Mouse (Mus musculus): ENCODE measurements around the gene Ssu2.

Gene Ssu2

DNA sequence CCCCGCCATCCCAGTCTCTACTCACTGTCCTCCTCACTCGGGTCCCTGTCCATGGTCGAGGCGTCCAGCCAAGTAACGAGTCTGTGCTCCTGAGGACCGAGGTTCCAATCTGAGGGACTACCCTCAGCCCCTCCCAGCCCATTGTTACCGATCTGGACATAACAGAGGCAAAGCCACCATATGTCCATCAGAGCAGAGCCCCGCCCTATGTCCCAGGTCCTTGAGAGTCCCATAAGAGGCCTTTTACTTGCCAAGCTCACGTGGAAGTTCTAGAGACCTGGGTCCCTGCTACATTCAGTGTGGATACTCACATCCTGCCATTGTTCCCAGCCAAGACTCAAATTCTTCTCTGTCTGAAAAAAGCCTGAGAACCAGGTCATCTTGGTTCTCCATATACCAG, at the start of gene Ssu2:
Gene Ssu2, minus strand, starts transcription at position 77 of the 400 bp plus-strand sequence.
- in situ Hi-C loops (cut with MseI, MboI), result no loop called here

DNA sequence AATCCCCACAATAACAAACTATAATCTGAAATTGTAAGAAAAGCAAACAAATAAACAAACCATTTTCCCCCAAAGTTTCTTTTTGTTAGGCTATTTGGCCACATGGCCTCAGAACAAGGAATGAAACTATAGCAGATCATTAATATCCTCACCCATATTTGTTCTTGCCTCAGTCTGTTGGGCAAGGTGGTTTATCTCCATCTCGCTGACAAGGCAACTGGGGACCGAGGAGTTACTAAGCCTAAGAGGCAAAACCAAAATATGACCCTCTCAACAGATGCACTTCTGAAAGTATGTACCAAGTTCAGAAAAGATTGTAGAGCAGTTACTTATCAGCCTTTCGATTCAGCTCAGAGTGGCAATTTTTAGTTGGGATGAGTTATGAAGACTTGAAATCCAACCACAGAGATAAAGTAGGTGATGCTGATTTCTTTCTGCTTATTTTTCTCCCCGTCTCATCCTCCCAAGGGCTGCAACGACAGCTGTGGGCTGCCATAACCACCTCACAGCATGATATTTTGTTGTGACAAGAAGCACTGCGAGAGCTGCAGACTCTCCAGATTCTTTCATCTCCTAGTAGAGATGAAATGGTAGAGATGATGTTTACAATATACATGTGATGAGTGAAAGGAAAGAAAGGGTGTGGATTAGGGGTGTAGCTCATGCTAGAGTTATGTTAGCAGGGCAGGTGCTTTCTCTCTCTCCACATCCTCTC, 38.4 kb upstream of the Ssu2 start:
- in situ Hi-C loops (cut with MseI, MboI), result no loop called here

DNA sequence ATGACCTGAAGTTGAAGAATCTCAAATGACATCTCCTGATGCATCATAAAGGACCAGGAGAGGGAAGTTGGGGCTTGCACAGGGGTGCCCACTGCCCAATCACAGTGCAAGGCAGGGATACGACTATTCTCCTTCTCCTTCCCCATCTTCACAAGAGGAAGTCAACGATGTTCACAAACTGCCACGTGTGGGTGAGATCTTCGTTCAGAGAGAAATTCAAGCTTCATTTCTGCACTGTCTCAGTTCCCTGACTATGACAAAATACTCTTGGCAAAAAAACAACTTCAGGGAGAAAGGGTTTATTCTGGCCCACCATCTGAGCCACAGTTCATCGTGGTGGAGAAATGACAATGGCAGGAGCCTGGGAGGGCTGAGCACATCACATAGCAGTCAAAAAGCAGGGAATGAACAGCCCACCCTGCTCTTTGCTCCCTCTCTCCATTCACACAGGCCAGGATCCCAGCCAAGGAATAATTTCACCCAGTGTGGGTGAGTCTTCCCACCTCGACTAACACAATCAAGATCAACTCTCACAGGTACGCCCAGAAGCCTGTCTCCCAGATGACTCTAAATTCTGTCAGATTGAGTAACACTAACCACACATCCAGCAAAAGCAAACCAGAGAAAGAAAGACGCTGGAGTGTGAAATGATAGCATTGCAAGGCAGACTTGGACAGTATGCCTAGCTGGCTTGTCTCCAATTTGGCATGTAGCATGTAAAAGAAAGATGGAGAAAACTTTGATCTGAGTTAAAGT, 36.1 kb upstream of the Ssu2 start:
- in situ Hi-C loops (cut with MseI, MboI), result no loop called here

DNA sequence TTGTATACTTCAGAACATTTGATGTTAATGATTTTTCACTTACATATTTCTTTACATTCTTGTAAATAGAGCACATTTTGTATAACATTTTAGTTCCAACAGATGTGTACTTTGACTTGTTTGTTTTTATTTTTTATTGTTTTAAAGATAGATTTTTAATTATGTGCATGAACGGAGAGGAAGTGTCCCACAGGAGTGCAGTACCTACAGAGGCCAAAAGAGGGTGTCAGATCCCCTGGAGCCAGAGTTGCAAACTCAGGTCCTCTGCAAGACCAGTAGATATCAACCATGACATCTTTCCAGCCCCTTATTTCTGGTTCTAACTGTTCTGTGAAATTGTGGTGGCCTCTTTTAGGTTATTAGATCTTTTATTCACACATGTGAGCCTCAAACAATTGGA, 33.1 kb upstream of the Ssu2 start:
- in situ Hi-C loops (cut with MseI, MboI), result no loop called here

DNA sequence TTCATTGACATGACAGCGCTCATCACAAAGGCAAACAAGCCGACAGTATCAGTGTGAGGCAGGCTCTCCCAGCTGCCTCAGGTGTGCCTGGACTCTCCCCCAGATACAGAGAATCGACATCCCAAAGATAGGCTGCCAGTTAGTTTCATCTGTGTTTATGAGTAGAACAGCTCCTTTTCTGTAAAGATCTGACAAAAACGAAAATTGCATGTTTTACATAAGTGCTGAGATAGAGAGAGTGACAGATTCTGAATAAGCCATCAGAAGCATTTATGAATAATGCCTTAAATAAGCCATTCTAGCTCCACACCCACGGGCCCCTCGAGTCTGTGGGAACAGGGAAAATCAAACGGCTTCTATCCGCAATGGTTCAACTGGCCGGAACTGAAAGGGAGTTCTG, 31.5 kb upstream of the Ssu2 start:
- in situ Hi-C loops (cut with MseI, MboI), result no loop called here

DNA sequence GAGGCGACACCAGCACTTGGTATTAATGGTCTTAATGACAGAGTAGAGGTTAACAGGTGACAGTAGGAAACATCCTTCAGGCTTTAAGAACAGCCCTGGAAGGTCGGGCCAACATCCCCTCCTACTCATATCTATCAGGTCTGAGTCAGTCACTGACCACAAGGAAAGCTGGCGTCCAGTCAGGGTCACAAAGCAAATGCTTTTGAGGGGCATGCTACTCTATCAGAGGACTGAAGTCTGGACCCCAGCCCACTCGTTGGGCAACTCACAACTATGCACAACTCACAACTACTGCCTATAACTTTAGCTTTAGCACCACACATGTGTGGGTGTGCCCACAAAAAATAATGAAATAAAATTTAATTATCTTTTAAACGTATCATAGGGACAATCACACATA, 16.3 kb upstream of the Ssu2 start:
- in situ Hi-C loops (cut with MseI, MboI), result loop anchor here in 1 of 2 experiments (10.0 kb wide), 1 partner anchor 81 kb away; the partner anchor contains the start of gene Oxtr

DNA sequence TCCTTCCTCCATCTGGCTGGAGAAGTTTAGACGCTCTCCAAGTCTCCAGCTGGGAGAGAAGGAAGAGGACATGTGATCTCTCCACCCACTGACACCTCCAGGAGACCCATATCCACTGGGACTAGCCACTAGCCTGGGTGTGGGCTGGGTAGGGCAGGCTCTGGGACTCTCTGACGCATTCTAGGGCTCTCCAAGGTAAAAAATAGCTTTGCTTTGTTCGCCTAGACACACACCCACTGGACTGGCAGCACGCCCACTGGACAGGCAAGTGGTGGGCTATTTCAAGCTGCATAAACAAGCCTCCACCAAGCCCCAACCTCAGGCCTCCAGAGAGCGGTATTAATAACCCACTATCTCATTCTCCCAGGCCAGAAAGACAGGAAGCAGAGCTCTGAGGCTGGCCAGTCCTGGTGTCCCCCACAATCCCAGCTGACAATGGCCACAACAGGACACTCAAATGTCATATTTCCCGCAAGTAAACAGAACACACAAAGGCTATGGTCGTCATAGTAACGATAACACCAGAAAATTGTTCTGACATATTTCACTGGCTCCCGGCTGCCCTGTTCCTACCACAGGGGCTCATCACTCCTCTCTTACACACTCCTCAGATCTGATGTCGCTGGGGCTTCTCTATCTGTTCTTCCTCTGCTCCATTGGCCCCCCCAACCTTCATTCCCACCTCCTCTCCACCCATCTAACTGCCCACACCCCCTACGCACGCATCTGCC, 14.3 kb upstream of the Ssu2 start:
- in situ Hi-C loops (cut with MseI, MboI), result loop anchor here in 1 of 2 experiments (10.0 kb wide), 1 partner anchor 83 kb away; the partner anchor contains the start of gene Oxtr

DNA sequence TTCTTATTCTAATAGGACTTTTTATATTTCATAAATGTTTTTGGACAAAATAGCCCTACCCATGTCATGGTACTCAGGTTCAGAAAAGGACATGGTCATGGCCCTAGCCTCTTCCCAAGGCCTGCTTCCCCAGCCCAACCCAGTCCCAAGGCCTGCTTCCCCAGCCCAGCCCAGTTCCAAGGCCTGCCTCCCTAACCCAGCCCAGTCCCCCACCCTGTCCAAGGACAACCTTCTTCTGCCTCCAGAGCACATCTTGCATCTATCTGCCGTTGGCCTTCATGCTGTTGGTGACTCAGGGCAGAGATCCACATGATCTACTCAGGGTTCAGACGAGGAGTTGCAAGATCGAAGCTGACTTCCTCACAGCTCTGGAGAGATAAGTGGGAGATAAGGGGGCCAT, 9.5 kb upstream of the Ssu2 start:
- in situ Hi-C loops (cut with MseI, MboI), result no loop called here

DNA sequence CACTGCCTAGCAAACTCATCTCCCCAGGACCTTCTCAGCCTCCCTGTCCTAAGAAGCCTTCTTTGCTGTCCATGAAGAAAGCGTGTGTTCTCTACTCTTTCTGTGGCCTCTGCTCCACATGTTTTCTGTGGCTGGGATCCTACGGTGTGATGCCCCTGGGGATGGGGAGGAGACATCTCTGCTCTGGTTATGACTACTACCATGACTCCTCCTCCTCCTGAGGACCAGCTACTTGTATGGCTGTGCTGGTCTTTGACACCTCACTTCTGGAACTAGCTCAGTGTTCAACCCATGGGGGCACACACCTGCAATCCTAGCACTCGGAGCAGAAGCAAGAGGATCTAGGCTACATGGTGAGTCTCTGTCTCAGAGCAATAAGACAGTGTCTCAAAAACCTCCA, 8.5 kb upstream of the Ssu2 start:
- in situ Hi-C loops (cut with MseI, MboI), result no loop called here

DNA sequence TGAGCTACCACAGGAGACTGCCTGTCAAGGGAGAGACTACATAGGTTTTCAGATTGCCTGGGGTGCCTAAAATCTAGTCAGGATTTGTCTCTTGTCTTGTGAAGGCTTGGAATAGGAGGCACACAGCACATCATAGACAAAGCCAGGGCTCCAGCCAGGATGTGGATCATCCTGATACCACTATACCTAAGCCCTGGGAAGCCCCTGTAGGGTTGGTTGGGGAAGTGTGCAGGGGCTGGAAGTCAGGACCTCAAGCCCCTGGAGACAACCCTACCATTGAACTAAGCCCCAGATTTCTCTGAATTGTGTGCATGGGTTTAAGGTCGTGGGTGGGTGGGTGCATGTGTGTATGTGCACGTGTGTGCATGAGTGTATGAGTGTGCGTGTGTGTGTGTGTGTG, 562 bp upstream of the Ssu2 start:
- in situ Hi-C loops (cut with MseI, MboI), result no loop called here

DNA sequence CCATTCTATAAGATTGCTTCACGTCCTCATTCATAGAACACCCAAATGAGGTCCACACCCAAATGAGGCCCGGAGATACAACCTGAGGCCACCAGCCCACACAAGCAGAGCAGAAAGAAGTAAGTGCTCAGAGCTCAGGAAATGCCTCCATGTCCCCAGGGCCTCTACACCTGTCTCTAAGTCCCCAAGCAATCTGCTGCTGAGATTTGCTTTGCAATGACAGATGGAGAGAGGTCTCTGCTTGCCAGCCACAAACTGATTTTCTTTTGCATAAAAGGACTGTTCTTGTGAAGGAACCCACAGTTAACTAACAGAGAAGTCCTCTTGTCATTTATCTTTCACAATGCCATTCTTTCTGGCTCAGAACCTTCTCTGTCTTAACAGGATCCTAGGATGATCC, 1.6 kb downstream of the Ssu2 start:
- in situ Hi-C loops (cut with MseI, MboI), result no loop called here

DNA sequence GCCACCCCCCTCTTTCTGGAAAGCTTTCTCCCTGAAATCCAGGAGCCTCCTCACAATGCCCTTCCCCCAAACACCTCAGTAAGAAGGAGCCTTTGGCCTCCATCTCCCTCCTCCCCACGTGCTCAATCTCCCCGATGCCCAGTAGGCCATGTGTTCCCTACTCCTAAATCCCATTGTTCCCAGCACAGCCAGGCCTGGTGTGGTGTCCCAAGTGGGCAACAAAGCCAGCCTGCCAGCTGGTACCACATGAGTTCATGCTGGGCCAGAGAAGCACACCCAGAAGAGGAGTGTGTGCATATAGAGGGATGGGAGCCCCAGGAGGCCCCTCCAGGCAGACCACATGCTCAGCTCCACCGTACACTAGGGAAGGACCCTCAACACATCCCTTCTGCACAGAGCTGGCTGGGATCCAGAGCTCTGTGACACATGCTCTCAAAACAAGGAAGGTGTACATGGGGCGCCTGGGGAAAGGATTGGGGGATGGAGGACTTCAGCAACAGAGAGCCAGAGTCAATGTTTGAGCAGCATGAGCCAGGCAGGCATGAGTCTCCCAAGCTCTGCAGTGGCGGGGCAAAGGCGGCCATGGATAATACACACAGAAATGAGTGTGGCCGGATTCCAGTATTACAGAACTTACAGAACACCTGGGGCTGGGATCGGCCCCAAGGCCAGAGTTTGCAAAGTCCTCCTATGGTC, 4.7 kb downstream of the Ssu2 start:
- in situ Hi-C loops (cut with MseI, MboI), result no loop called here

DNA sequence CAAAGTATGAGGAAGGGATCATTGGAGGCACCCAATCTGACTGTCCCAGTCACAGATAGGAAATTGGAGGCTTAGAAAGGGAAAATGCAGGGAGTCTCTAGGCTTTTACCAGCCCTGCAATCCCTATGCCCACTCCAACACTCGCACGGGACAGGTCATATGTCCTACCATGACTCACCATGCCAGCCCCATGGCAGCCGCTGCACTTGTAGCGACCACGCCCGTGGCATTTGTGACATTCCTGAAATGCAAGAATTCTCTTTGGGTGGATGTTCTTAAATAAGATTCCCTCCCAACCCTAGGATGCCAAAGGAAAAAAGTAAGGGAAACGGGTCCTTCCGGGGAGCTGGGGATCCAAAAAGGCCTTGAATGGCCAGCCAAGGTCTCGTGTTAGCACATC, 8.8 kb downstream of the Ssu2 start:
- in situ Hi-C loops (cut with MseI, MboI), result no loop called here

DNA sequence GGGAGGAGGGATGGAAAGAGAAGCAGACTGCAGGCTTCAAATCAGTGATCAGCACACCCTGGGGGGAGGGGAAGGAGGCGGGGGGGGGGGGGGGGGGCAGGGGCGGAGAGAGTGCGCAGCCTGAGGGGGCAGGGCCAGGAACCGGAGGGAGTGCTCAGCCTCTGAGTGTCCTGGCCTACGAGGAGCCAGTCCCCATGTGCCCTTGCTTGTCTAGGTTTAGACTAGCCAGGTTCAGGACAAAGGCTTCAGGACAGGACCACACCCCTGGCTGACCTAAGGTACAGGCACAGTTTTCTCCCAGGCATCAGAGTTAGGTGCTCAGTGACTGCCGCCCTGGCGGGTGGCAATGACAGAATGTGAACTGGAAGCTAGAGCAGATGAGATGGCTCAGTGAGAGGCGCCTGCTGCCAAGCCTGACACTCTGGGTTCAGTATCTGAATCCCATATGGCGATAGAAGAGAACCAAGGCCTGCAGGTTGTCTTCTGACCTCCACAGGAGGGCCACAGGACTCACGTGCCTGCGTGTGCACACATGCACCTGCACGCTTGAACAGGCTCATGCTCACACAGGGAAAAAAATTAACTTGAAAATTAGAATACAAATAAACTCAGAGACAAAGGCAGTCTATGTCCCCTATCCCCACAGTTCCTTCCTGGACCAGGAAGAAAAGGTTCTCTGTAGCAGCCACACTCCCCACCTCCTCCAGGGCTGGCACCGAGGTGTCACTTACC, 12.0 kb downstream of the Ssu2 start:
- in situ Hi-C loops (cut with MseI, MboI), result no loop called here

DNA sequence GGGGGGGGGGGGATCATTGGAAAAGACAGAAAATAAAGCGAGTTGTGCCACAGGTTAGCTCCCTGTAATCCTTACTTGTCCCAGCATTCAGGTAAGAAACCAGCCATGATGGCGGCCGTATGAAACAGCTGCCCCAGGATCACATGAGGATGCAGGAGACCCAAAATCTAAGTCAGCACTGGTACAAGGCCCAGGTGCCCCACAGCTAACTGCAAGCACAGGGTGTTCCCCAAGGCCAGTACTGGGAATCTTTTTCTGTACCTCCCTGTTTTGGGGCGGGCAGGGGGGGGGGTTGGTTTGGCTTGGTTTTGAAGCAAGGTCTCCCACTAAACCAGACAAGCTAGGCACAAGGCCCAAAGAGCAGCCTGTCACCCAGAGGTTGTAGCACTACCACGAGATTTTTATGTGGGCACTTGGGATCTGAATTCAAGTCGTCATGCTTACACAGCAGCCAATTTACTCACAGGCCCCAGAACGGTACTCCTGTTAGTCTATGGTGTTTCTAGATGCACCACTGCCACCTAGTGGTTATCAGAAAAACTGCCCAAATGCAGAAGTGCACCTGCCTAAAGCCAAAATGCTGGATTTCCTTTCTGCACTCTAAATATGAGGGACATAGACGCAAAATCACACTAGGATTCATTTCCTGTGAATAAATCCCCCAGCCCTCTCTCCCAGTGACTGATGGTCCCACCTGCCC, 13.8 kb downstream of the Ssu2 start:
- in situ Hi-C loops (cut with MseI, MboI), result no loop called here

DNA sequence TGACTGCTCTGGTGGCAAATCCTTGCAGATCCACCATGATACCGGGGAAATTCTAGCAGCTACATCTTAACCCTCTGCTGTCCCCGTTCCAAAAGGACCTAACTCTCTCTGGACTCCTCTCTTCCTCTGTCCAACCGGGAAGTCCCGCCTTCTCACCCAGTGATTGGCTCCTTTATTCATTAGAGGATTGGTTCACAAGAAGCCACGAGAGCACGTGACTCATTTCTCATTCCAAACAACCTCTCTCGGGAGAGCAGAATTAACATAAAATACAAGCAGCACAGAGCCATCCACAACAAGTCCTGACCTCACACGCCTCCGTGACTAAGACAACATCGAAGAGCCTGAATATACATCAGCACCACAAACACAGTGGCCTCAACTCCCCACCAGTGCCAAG, 22.5 kb downstream of the Ssu2 start:
- in situ Hi-C loops (cut with MseI, MboI), result no loop called here

DNA sequence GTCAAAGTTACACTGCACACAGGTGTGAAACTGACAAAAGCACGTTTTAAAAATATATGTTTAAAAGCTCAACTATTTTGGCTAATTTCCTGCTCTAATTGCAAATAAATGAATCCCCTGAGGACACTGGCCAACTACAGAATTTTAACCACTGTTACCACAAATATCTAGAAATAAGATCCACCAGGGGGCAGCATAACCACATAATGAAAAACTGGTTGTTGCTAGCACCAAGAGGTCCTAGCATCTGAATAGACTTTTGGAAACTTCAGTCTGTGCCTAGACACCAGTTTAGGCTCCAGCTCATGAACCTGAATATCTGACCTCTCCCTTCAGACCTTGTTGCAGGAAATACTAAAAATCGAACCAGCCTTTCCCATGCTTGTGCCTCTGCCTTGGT, 23.2 kb downstream of the Ssu2 start:
- in situ Hi-C loops (cut with MseI, MboI), result loop anchor here (5.0 kb wide), 1 partner anchor 157 kb away; no protein-coding TSS in a partner anchor

DNA sequence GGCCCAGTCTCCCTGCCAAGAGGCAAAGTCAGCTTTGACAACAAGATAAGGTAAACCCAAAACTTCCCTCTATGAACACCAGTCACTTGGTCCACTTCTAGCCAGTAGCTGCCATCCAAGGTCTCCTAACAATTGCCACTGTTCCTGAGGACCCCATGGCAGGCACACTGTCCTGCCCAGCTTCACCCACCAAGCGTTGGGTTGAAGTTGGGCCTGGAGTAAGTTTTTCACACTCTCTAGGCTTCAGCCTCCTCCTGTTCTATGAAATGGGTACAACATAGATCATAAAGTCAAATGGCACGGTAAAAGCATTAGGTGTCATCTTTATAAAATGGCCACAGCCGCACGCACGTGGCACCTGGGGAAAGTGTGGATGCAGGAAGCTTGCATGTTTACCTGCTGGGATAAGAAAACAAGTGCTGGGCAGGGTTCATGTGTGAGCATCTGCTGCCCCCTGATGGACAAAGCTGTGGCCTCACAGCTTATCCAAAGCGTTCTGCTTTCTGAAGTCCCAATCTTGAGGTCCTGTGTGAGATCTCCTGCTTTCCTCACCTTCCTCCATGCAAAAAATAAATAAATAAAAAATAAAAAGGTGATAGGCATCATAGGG, 25.4 kb downstream of the Ssu2 start:
- in situ Hi-C loops (cut with MseI, MboI), result loop anchor here (5.0 kb wide), 1 partner anchor 155 kb away; no protein-coding TSS in a partner anchor

DNA sequence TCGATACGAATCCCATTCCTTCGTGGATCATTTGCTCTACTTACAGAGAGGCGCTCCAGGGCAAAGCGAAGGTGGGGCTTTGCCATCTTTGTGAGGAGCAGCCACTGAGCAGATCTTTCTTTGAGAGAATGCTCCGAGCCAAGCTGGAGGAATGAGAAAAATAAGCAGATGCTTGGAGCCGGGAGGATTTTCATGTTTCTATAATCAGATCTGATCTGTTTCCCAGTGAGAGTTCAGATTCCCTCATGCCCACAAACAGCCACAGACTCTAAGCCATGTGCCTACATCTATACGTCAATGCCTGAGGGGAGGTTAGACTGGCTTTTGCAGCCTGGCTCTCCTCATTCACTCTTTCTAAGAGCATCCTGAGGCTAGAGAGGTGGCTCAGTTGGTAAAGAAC, 27.1 kb downstream of the Ssu2 start:
- in situ Hi-C loops (cut with MseI, MboI), result loop anchor here (5.0 kb wide), 1 partner anchor 153 kb away; no protein-coding TSS in a partner anchor

DNA sequence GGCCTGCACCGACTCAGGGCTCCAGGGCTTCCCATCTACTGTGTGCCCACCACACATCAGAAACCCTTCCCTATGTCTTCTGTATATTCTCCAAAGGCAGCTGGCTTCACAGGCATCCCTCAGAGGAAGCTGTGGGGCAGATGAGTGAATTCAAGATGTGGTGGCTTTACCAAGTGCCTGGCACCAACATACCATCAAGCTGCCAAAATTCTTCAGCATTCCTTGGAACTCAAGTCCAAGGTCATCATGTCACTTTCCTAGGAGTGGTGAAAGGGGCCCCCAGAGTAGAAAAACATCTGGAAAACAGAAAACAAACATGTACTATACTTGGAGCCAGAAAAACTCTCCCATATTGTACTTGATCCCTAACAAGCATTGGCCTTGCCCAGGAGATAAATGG, 28.5 kb downstream of the Ssu2 start:
- in situ Hi-C loops (cut with MseI, MboI), result no loop called here
